Comparison of ENCODE assay signal across 13 mouse cellular contexts in genomic region chr19:54076362-54077349, GRCm38 (mm10). TPM values are rescaled to one million over a fixed set of nuclear protein-coding genes. Genes with fewer than 3 reads are reported as not detected.
"Had no signal": no experiment of that assay in that cellular context is flagged by ENCODE, and none has a peak within 500 bp of the region (broad histone marks: within the 10 kb centered on the region; RNA-seq: fewer than 3 reads in every experiment).

No protein-coding gene starts in this region.

- H3K4me1 ChIP-seq: limb, embryonic 10.5 days; liver, embryonic 15.5 days had no signal

- H3K9me3 ChIP-seq: limb, embryonic 10.5 days; liver, embryonic 15.5 days; megakaryocyte, embryonic 14.5 days; midbrain, embryonic 15.5 days had no signal

- H3K27ac ChIP-seq: left cerebral cortex, adult 2 months; limb, embryonic 10.5 days; liver, embryonic 15.5 days; macrophage; midbrain, embryonic 15.5 days had no signal

- H3K36me3 ChIP-seq: limb, embryonic 10.5 days; liver, embryonic 15.5 days; midbrain, embryonic 15.5 days had no signal

- H3K27me3 ChIP-seq: liver, embryonic 15.5 days; midbrain, embryonic 15.5 days had no signal

- H3K9ac ChIP-seq: liver, embryonic 15.5 days; midbrain, embryonic 15.5 days had no signal

- ATAC-seq: midbrain, embryonic 15.5 days had no signal

- H3K4me2 ChIP-seq: liver, embryonic 11.5 days; liver, embryonic 15.5 days; midbrain, embryonic 15.5 days had no signal

- DNase-seq: kidney, adult 18-20 months; kidney, postnatal 25 days; lung, adult 2 months; lung, postnatal 10 days; right cerebral cortex, postnatal 14 days; thymus, postnatal 36 days had no signal

- H3K4me3 ChIP-seq: left cerebral cortex, adult 2 months; limb, embryonic 10.5 days; liver, embryonic 15.5 days; megakaryocyte, embryonic 14.5 days; midbrain, embryonic 15.5 days had no signal

RNA-seq across cellular contexts. Expression of gene Adra2a, which starts 32.7 kb away (rescaled TPM):
- polyA plus RNA-seq: limb, embryonic 10.5 days; macrophage had no signal
